Mouse (Mus musculus) embryonic facial prominence, embryonic 15.5 days (tissue): ENCODE data around the gene Axin2. TPM values are rescaled to one million over a fixed set of nuclear protein-coding genes. Genes with fewer than 3 reads are reported as not detected.

Experiments used
- ATAC-seq: fragments of 200-750 bp; cut with Nextera tagmentation; 2 replicates; pipeline ENCODE4 v1.8.0; 2017; ENCODE audit warnings: low read depth, moderate TSS enrichment; ENCODE audit not compliant: insufficient number of reproducible peaks, low FRiP score, low TSS enrichment
- H3K27ac ChIP-seq: fragments of 300-500 bp; sonication (generic); replicated peaks from 2 replicates; pipeline ENCODE4 v1.5.1; 2015; ENCODE audit warnings: mild to moderate bottlenecking, inconsistent platforms
- H3K27me3 ChIP-seq: fragments of 300-500 bp; sonication (generic); 2 replicates; pipeline ENCODE4 v1.6.1; 2015; ENCODE audit warnings: inconsistent platforms
- H3K36me3 ChIP-seq: fragments of 300-500 bp; sonication (generic); 2 replicates; pipeline ENCODE4 v1.6.1; 2015; ENCODE audit warnings: mild to moderate bottlenecking, inconsistent platforms
- H3K4me1 ChIP-seq: fragments of 300-500 bp; sonication (generic); 2 replicates; pipeline ENCODE4 v1.6.1; 2015; ENCODE audit warnings: inconsistent platforms
- H3K4me2 ChIP-seq: fragments of 300-500 bp; sonication (generic); replicated peaks from 2 replicates; pipeline ENCODE4 v1.6.1; 2015; ENCODE audit warnings: mild to moderate bottlenecking, inconsistent platforms
- H3K4me3 ChIP-seq: fragments of 300-500 bp; sonication (generic); replicated peaks from 2 replicates; pipeline ENCODE4 v1.5.1; 2015; ENCODE audit warnings: mild to moderate bottlenecking, inconsistent platforms
- H3K9ac ChIP-seq: fragments of 300-500 bp; sonication (generic); 2 replicates; pipeline ENCODE4 v1.6.1; 2015; ENCODE audit warnings: inconsistent platforms
- H3K9me3 ChIP-seq: fragments of 300-500 bp; sonication (generic); replicated peaks from 2 replicates; pipeline ENCODE4 v1.6.1; 2016; ENCODE audit warnings: inconsistent platforms
- WGBS: fragments of 180-500 bp; shearing (Covaris S2); methylation state at CpG from one replicate; pipeline ENCODE4 v1.1.7; 2015; 5-methylcytosine and 5-hydroxymethylcytosine counted together
- polyA plus RNA-seq: library from polyadenylated mRNA; unstranded; fragments of >200 nt; fragmentation: Nextera tagmentation; extraction: Ambion mirVana; gene quantifications from 2 replicates; pipeline ENCODE4 v1.2.1, GENCODE M21; 2015

Axin2 gene
- polyA plus RNA-seq, 1 experiment from 2014 or later: 12.5 TPM

DNA sequence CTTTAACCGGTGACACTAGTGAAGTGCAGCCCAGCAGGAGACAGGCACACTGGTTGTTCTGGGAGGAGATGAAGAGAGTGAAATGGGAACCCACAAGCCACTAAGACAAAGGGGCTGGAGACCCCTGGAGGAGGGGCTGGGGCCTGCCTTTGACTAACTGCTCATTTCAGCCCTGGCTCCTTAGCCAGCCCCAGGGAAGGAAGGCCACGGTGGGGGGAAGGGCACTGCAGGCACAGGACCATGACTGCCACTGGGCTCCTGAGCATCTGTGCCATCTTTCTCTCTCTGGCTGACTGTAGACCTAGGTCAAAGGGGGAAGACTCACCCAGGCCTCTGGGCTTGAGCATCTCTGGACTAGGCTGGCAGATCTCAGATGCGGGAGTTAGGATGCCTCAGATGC lies 10.5 kb downstream of the Axin2 start:
- Histone ChIP-seq H3K9ac (no peak overlapping the region), H3K27ac (no peak overlapping the region), H3K4me3 (no peak overlapping the region), H3K27me3 (no peaks in the 10 kb centered on the region), H3K4me1 (peaks cover 74% of the 10 kb centered on the region), H3K36me3 (peaks cover 33% of the 10 kb centered on the region), H3K4me2 (no peak overlapping the region), H3K9me3 (no peaks in the 10 kb centered on the region)
- no peak for ATAC-seq
- WGBS: 45% methylated on average over 3 of the region's 3 CpGs

DNA sequence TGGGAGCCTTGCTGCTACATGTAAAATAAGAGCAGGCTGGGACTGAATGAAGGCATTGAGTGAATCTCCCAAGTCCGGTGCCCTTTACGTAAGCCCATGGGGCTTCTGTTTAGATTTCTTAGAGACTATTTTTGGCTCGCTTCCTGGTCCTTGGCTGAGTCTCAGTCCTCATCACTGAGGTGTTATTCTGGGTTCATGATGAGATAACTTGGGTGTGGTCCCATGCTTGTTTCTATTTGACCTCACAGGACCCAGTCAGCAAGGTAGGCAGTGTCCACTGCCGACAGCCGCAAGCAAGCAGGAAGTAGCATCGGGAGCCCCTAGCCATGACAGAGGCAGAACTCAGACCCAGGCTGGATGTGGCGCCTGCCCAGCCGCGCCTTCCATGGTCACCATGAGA lies 13.7 kb downstream of the Axin2 start:
- Histone ChIP-seq H3K36me3 (peaks cover 42% of the 10 kb centered on the region), H3K9me3 (no peaks in the 10 kb centered on the region), H3K4me2 (no peak overlapping the region), H3K27ac (no peak overlapping the region), H3K9ac (no peak overlapping the region), H3K4me3 (no peak overlapping the region), H3K27me3 (no peaks in the 10 kb centered on the region), H3K4me1 (peaks cover 61% of the 10 kb centered on the region)
- no peak for ATAC-seq
- 66% methylated on average over 9 of the region's 9 CpGs for WGBS

- no peak overlapping the region for H3K4me2 ChIP-seq
- H3K27me3 ChIP-seq: no peaks in the 10 kb centered on the region
- H3K27ac ChIP-seq: peak overlapping the region; percentile 49; the same call in 1 of the 2 replicates
- no peaks in the 10 kb centered on the region for H3K9me3 ChIP-seq
- H3K4me3 ChIP-seq: no peak overlapping the region
- H3K9ac ChIP-seq: no peak overlapping the region
- peaks cover 50% of the 10 kb centered on the region for H3K4me1 ChIP-seq
- peak; percentile 26; the same call in 1 of the 2 replicates for ATAC-seq
- peaks cover 57% of the 10 kb centered on the region for H3K36me3 ChIP-seq
- 25% methylated on average over 18 of the region's 18 CpGs for WGBS
These were observed 15.1 kb downstream of the Axin2 start for GRCm38 (mm10) chr11:108935128-108935868.

GRCm38 (mm10) chr11:108936016-108936792 lies 16.1 kb downstream of the Axin2 start:
- H3K9me3 ChIP-seq: no peaks in the 10 kb centered on the region
- H3K9ac ChIP-seq: no peak overlapping the region
- WGBS: 38% methylated on average over 18 of the region's 18 CpGs
- H3K27me3 ChIP-seq: no peaks in the 10 kb centered on the region
- H3K4me2 ChIP-seq: no peak overlapping the region
- peaks cover 51% of the 10 kb centered on the region for H3K36me3 ChIP-seq
- peaks cover 47% of the 10 kb centered on the region for H3K4me1 ChIP-seq
- H3K27ac ChIP-seq: peak overlapping the region; percentile 49
- ATAC-seq: no peak
- no peak overlapping the region for H3K4me3 ChIP-seq

DNA sequence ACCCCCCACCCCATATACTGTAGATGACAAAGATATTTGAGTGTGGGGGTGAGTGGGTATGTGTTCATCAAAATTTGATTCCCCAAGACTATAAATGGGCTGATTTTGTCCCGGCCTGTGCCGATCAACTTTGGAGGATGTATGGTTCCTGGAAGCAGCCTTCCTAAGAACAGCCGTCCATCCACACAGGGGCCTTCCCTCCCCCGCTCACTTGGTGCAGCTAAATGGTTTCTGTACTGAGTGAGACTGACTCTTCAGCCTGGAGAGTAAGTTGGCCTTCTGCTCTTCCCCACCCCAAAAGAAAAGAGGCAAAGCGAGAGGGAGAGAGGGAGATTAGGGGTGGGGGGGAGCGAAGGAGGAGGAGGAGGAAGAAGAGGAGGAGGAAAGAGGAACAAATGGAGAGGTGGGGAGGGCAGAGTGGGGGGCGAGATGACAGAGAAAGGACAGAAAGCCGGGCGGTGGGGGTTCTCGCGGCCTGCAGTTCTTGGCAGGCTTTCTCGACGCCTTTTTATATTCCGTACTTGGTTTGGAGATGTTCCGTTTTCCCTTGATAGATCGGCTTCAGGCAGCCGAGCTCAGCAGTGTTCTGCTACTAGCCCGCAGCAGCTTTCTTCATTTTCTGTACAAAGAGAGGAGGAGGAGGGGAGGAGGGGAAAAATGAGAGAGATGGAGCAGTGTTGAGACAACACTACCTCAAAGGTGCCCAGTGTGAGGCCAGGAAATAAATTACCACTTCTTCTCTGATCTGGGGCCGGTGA lies 20.7 kb downstream of the Axin2 start:
- H3K9ac ChIP-seq: no peak overlapping the region
- H3K4me1 ChIP-seq: peaks cover 39% of the 10 kb centered on the region
- H3K36me3 ChIP-seq: peaks cover 66% of the 10 kb centered on the region
- H3K9me3 ChIP-seq: no peaks in the 10 kb centered on the region
- peak overlapping the region; percentile 44; the same call in 1 of the 2 replicates for H3K27ac ChIP-seq
- H3K4me3 ChIP-seq: no peak overlapping the region
- whole genome bisulfite sequencing: 46% methylated on average over 19 of the region's 19 CpGs
- no peak for ATAC-seq
- H3K4me2 ChIP-seq: no peak overlapping the region
- H3K27me3 ChIP-seq: no peaks in the 10 kb centered on the region

- Histone ChIP-seq H3K27me3 (no peaks in the 10 kb centered on the region), H3K9me3 (no peaks in the 10 kb centered on the region), H3K4me2 (no peak overlapping the region), H3K27ac (peak overlapping the region; percentile 53; the same call in 1 of the 2 replicates), H3K4me1 (peaks cover 35% of the 10 kb centered on the region), H3K4me3 (no peak overlapping the region), H3K9ac (no peak overlapping the region), H3K36me3 (peaks cover 76% of the 10 kb centered on the region)
- no peak for ATAC-seq
- 74% methylated on average over 18 of the region's 18 CpGs for WGBS
These were observed 21.7 kb downstream of the Axin2 start for GRCm38 (mm10) chr11:108941836-108942235.

GRCm38 (mm10) chr11:108943741-108944140 lies 23.6 kb downstream of the Axin2 start:
- Histone ChIP-seq H3K27ac (no peak overlapping the region), H3K9me3 (no peaks in the 10 kb centered on the region), H3K4me2 (no peak overlapping the region), H3K4me3 (no peak overlapping the region), H3K9ac (no peak overlapping the region), H3K4me1 (peaks cover 48% of the 10 kb centered on the region), H3K27me3 (no peaks in the 10 kb centered on the region), H3K36me3 (peaks cover 82% of the 10 kb centered on the region)
- ATAC-seq: no peak
- 79% methylated on average over 11 of the region's 11 CpGs for WGBS

DNA sequence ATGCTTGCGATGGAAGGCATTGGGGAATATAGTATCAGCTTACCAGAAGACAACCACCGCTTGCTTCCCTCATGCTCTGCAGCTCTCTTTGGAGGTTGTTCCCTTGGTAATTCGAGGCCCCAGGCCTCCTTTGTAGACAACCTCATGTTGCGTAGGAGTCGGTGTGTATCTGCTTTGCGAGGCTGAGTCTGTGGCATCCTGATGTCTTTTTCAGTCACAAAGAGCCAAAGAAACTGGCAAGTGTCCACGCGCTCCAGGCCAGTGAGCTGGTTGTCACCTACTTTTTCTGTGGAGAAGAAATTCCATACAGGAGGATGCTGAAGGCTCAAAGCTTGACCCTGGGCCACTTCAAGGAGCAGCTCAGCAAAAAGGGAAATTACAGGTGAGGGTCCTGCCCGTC lies 25.5 kb downstream of the Axin2 start:
- no peak for ATAC-seq
- Histone ChIP-seq H3K4me3 (no peak overlapping the region), H3K27ac (no peak overlapping the region), H3K9me3 (no peaks in the 10 kb centered on the region), H3K4me2 (no peak overlapping the region), H3K4me1 (peaks cover 48% of the 10 kb centered on the region), H3K36me3 (peaks cover 83% of the 10 kb centered on the region), H3K27me3 (no peaks in the 10 kb centered on the region), H3K9ac (no peak overlapping the region)
- 82% methylated on average over 9 of the region's 9 CpGs for WGBS

GRCm38 (mm10) chr11:108947425-108948184 lies 27.5 kb downstream of the Axin2 start:
- Histone ChIP-seq H3K36me3 (peaks cover 83% of the 10 kb centered on the region), H3K27me3 (no peaks in the 10 kb centered on the region), H3K27ac (peak overlapping the region; percentile 74), H3K4me1 (peaks cover 41% of the 10 kb centered on the region), H3K4me2 (no peak overlapping the region), H3K9me3 (no peaks in the 10 kb centered on the region), H3K4me3 (no peak overlapping the region), H3K9ac (no peak overlapping the region)
- 23% methylated on average over 20 of the region's 20 CpGs for WGBS
- peak; percentile 55 for ATAC-seq

- H3K4me1 ChIP-seq: peaks cover 37% of the 10 kb centered on the region
- H3K36me3 ChIP-seq: peaks cover 77% of the 10 kb centered on the region
- H3K9ac ChIP-seq: no peak overlapping the region
- H3K27ac ChIP-seq: peak overlapping the region; percentile 74
- H3K4me2 ChIP-seq: no peak overlapping the region
- no peak for ATAC-seq
- no peaks in the 10 kb centered on the region for H3K9me3 ChIP-seq
- no peaks in the 10 kb centered on the region for H3K27me3 ChIP-seq
- 74% methylated on average over 7 of the region's 7 CpGs for WGBS
- H3K4me3 ChIP-seq: no peak overlapping the region
These were observed 28.4 kb downstream of the Axin2 start for GRCm38 (mm10) chr11:108948501-108948900.
